Comparison of ENCODE assay signal across 28 mouse cellular contexts in genomic region chr7:124647131-124647530, GRCm38 (mm10).
"Had no signal": no experiment of that assay in that cellular context is flagged by ENCODE, and none has a peak within 500 bp of the region (broad histone marks: within the 10 kb centered on the region; RNA-seq: fewer than 3 reads in every experiment).

No protein-coding gene starts in this region.

- H3K4me2 ChIP-seq: embryonic facial prominence, embryonic 12.5 days; embryonic facial prominence, embryonic 13.5 days; embryonic facial prominence, embryonic 15.5 days; forebrain, embryonic 12.5 days; forebrain, embryonic 13.5 days; forebrain, embryonic 15.5 days had no signal

- DNase-seq: cerebellum, adult 18-20 months; cerebellum, adult 2 months; cerebellum, adult 8-10 months; cerebellum, adult 9-10 months; cerebellum, adult 9-11 months; cerebellum, postnatal 10 days; cerebellum, postnatal 14 days; cerebellum, postnatal 25 days; cerebellum, postnatal 36 days; embryo, embryonic 11 days; forebrain, postnatal 0 days; gastrocnemius, adult 2 months; gastrocnemius, postnatal 10 days; gastrocnemius, postnatal 14 days; gastrocnemius, postnatal 25 days; gastrocnemius, postnatal 36 days; heart, adult 18-20 months had no signal

- H3K9ac ChIP-seq: embryonic facial prominence, embryonic 12.5 days; embryonic facial prominence, embryonic 13.5 days; embryonic facial prominence, embryonic 15.5 days; forebrain, embryonic 12.5 days; forebrain, embryonic 13.5 days; forebrain, embryonic 15.5 days; forebrain, postnatal 0 days had no signal

- ATAC-seq: forebrain, embryonic 13.5 days; forebrain, embryonic 14.5 days; forebrain, embryonic 15.5 days; forebrain, embryonic 16.5 days; forebrain, postnatal 0 days had no signal

- H3K4me1 ChIP-seq: embryonic facial prominence, embryonic 10.5 days; embryonic facial prominence, embryonic 12.5 days; embryonic facial prominence, embryonic 15.5 days; forebrain, embryonic 12.5 days had no signal

- H3K27me3 ChIP-seq: embryonic facial prominence, embryonic 12.5 days; embryonic facial prominence, embryonic 13.5 days; embryonic facial prominence, embryonic 15.5 days; forebrain, embryonic 15.5 days had no signal

- H3K4me3 ChIP-seq: embryonic facial prominence, embryonic 10.5 days; embryonic facial prominence, embryonic 12.5 days; embryonic facial prominence, embryonic 13.5 days; embryonic facial prominence, embryonic 15.5 days; erythroblast, embryonic 14.5 days; forebrain, embryonic 10.5 days; forebrain, embryonic 12.5 days; forebrain, embryonic 13.5 days; forebrain, embryonic 15.5 days; gastrocnemius, adult 2 months had no signal

- H3K36me3 ChIP-seq: embryonic facial prominence, embryonic 10.5 days; embryonic facial prominence, embryonic 12.5 days; embryonic facial prominence, embryonic 13.5 days; embryonic facial prominence, embryonic 15.5 days; forebrain, embryonic 10.5 days; forebrain, embryonic 12.5 days; forebrain, embryonic 15.5 days had no signal

- H3K27ac ChIP-seq: embryonic facial prominence, embryonic 10.5 days; embryonic facial prominence, embryonic 12.5 days; embryonic facial prominence, embryonic 13.5 days; embryonic facial prominence, embryonic 15.5 days; forebrain, embryonic 10.5 days; forebrain, embryonic 12.5 days; forebrain, embryonic 13.5 days; forebrain, embryonic 15.5 days; gastrocnemius, adult 2 months had no signal

- H3K9me3 ChIP-seq: embryonic facial prominence, embryonic 10.5 days; embryonic facial prominence, embryonic 12.5 days; embryonic facial prominence, embryonic 13.5 days; embryonic facial prominence, embryonic 15.5 days; forebrain, embryonic 10.5 days; forebrain, embryonic 12.5 days; forebrain, embryonic 13.5 days; forebrain, embryonic 15.5 days had no signal
